Mouse (Mus musculus): ENCODE measurements around the gene Rpl35. TPM values are rescaled to one million over a fixed set of nuclear protein-coding genes. Genes with fewer than 3 reads are reported as not detected.

Rpl35 gene
- 1,570 and 1,973 TPM in 2 replicates for polyA plus RNA-seq (2021; fragmentation: Nextera tagmentation)
- long read RNA-seq, experiment 1, transcript Rpl35-201 (4 exons, 946 nt): major isoform, 258 of 273 reads
- long read RNA-seq, experiment 1, partial matches to known transcripts: 14 of 273 reads
- long read RNA-seq, experiment 1, other reads (novel, unspliced or antisense): 1 of 273 reads
- long read RNA-seq, experiment 2, transcript Rpl35-201 (4 exons, 946 nt): major isoform, 1,240 of 1,262 reads
- long read RNA-seq, experiment 2, transcript Rpl35-203 (3 exons, 541 nt): minor isoform, 18 of 1,262 reads
- long read RNA-seq, experiment 2, partial matches to known transcripts: 0 of 1,262 reads
- long read RNA-seq, experiment 2, other reads (novel, unspliced or antisense): 4 of 1,262 reads

DNA sequence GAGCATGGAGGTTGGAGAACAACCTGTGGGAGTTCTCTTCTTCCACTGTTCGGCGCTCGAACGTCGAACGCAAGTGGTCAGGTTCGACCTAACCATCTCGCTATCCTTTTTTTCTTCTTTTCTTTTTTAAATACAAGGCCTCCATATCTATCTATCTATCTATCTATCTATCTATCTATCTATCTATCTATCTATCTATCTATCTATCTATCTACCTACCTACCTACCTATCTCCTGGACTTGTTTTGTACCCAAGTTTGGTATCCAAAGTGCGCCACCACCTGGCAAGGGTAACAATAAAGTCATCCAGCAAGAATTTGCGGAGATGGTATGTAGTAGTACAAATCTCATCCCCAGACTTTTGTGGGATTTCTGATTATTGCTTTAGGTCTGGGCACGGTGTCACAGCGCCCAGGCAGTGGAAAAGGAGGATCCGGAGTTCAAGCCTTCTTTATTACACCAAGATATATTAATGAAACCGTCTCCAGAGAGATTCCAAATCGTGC lies at the start of gene Rpl35:
TSS of gene Rpl35 (minus strand) at position 51 of the 506 bp plus-strand sequence.

DNA sequence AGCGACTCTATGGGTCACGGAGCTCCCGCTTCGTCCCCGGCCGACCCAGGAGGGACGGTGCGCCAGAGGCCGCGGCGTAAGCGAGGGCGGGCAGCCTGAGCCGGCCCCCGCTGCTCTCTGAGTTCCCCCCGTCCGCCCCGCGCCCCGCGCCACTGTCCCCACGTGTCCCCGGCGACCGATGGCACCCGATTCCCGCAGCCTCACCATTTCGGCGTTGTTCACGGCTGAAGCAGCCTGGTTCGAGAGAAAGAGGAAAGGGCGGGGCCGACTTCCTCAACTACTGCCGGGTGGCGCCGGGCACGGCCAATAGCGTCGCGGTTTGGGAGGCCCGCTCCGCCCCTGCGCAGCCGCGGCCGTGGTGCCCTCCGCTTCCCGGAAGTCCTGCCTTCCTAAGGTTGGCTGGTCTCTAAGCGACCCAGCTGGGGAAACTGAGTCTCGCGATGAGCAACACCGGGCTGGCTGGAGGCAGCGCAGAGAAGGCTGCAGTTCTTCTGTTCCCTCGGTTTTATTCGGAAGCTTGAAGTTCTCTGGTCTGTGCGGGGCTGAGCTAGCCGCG lies 466 bp downstream of the Rpl35 start, which contains the start of gene Arpc5l:
TSS of gene Arpc5l (plus strand) at position 469 of the 556 bp plus-strand sequence.

GRCm38 (mm10) chr2:38997386-38998374 lies 7.7 kb downstream of the Rpl35 start, which contains the start of gene Wdr38:
TSS of gene Wdr38 (plus strand) at chr2:38997476.

Other genes with a start within 250 kb of the Rpl35 start
- 0.72 and 0.87 TPM in 2 replicates for gene Nr6a1, start 77.9 kb downstream of the Rpl35 start, polyA plus RNA-seq (2021; fragmentation: Nextera tagmentation)
- 0.75 and 1.2 TPM in 2 replicates for gene Olfml2a, start 73.6 kb downstream of the Rpl35 start, polyA plus RNA-seq (2021; fragmentation: Nextera tagmentation)
- 0.31 and 0.35 TPM in 2 replicates for gene Wdr38, start 8.1 kb downstream of the Rpl35 start, polyA plus RNA-seq (2021; fragmentation: Nextera tagmentation)
- 257 and 287 TPM in 2 replicates for gene Arpc5l, start 276 bp downstream of the Rpl35 start, polyA plus RNA-seq (2021; fragmentation: Nextera tagmentation)
- gene Golga1, start 59.9 kb upstream of the Rpl35 start, polyA plus RNA-seq (2021; fragmentation: Nextera tagmentation): 10.5 and 11.0 TPM in 2 replicates
- gene Scai, start 185.1 kb upstream of the Rpl35 start, polyA plus RNA-seq (2021; fragmentation: Nextera tagmentation): 9.0 and 9.2 TPM in 2 replicates
- 45.2 and 51.2 TPM in 2 replicates for gene Ppp6c, start 220.8 kb upstream of the Rpl35 start, polyA plus RNA-seq (2021; fragmentation: Nextera tagmentation)